Mouse (Mus musculus) lung, postnatal 0 days (tissue): ENCODE measurements at regions not wholly inside any gene's neighbourhood (a gene's known extent, or its start where the extent isn't known, plus 50 kb on each side); places are given as distances from the start of the nearest gene placed in this dataset.

ENCODE experiments used
- CTCF ChIP-seq: IDR thresholded peaks from 2 replicates; pipeline ENCODE4 v1.5.1; 2016; ENCODE audit warnings: antibody characterized with exemption, mild to moderate bottlenecking
- EP300 ChIP-seq: IDR thresholded peaks from 2 replicates; pipeline ENCODE4 v1.6.1; 2016; ENCODE audit warnings: antibody characterized with exemption, mild to moderate bottlenecking, control low read depth

DNA sequence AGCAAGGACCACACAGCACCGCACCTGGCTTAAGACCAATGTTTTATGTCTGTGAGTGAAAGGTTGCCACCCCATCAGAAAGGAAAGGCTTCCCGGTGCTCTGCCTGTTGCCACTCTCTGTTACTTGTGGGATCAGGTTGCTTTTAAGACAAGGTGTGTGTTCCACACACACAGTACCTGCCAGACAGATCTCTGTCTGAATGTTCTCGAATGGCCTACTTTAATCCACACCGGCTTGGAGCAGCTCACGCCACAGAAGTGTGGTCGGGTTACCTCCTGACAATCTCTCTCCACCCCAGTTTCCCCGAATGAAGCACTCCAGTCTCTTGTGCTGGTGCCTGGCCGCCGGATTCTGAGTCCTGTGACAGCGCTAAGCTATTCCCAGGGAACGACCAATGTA, 214.0 kb downstream of the Sptssa start:
- TF ChIP-seq CTCF: no peak
- TF ChIP-seq EP300: no peak
